Mouse (Mus musculus) MEL (cell line): ENCODE data around the gene Akap13. TPM values are rescaled to one million over a fixed set of nuclear protein-coding genes. Genes with fewer than 3 reads are reported as not detected.

Experiments used
- DNase-seq: peaks from one replicate; pipeline ENCODE4 v3.0.0; 2011; ENCODE audit warnings: low read depth, low spot score
- H3K27ac ChIP-seq: 2 replicates; pipeline ENCODE4 v1.5.1; 2012; ENCODE audit warnings: low read depth, mild to moderate bottlenecking, control low read depth, low read length, moderate library complexity; ENCODE audit not compliant: control insufficient read depth
- H3K27me3 ChIP-seq, 2 experiments: fragments of 150-350 bp in 1 of 2; sonication (generic) in 1 of 2; 2 replicates each; pipeline ENCODE4 v1.6.1; 2012; ENCODE audit warnings: low read length in 2 of 2, mild to moderate bottlenecking in 2 of 2, improper control_type of control experiment in 1 of 2, moderate library complexity in 1 of 2; ENCODE audit not compliant: insufficient read depth in 2 of 2, control insufficient read depth in 1 of 2
- H3K36me3 ChIP-seq, 2 experiments: 2 replicates each; pipeline ENCODE4 v1.6.1; 2012 to 2014; ENCODE audit warnings: low read length in 2 of 2, improper control_type of control experiment in 1 of 2, inconsistent platforms in 1 of 2, mild to moderate bottlenecking in 1 of 2; ENCODE audit not compliant: insufficient read depth in 2 of 2, control insufficient read depth in 1 of 2
- H3K4me1 ChIP-seq, 2 experiments: fragments of 150-350 bp in 1 of 2; sonication (generic) in 1 of 2; 2 replicates each; pipeline ENCODE4 v1.6.1; 2012; ENCODE audit warnings: low read length in 2 of 2, improper control_type of control experiment in 1 of 2, mild to moderate bottlenecking in 1 of 2; ENCODE audit not compliant: insufficient read depth in 2 of 2, control insufficient read depth in 1 of 2
- H3K4me3 ChIP-seq, 2 experiments: fragments of 150-350 bp in 1 of 2; sonication (generic) in 1 of 2; 2 replicates each; pipeline ENCODE4 v1.5.1; 2012; ENCODE audit warnings: low read depth in 2 of 2, low read length in 2 of 2, mild to moderate bottlenecking in 2 of 2, moderate library complexity in 2 of 2, control low read depth in 1 of 2, improper control_type of control experiment in 1 of 2; ENCODE audit not compliant: control insufficient read depth in 1 of 2, insufficient read depth in 1 of 2
- H3K79me2 ChIP-seq: 2 replicates; pipeline ENCODE4 v1.6.1; 2012; ENCODE audit warnings: mild to moderate bottlenecking, low read length, moderate library complexity; ENCODE audit not compliant: control insufficient read depth, poor library complexity, insufficient read depth
- H3K9ac ChIP-seq: 2 replicates; pipeline ENCODE4 v1.6.1; 2012; ENCODE audit warnings: low read depth, mild to moderate bottlenecking, control low read depth, low read length, moderate library complexity; ENCODE audit not compliant: control insufficient read depth, poor library complexity, severe bottlenecking
- H3K9me3 ChIP-seq: fragments of 150-350 bp; sonication (generic); replicated peaks from 2 replicates; pipeline ENCODE4 v1.6.1; 2012; ENCODE audit warnings: mild to moderate bottlenecking, low read length, improper control_type of control experiment, moderate library complexity; ENCODE audit not compliant: insufficient read depth
- CHD1 ChIP-seq: IDR thresholded peaks from 2 replicates; pipeline ENCODE4 v1.6.1; 2012; ENCODE audit warnings: low read depth, mild to moderate bottlenecking, inconsistent platforms, low read length, improper control_type of control experiment
- CHD2 ChIP-seq: IDR thresholded peaks from 2 replicates; pipeline ENCODE4 v1.6.1; 2011; ENCODE audit warnings: low read length, improper control_type of control experiment
- E2F4 ChIP-seq: IDR thresholded peaks from 2 replicates; pipeline ENCODE4 v1.6.1; 2011; ENCODE audit warnings: low read depth, low read length, improper control_type of control experiment, borderline replicate concordance
- EP300 ChIP-seq, 2 experiments: IDR thresholded peaks; 2 replicates each; pipeline ENCODE4 v1.6.1; 2011; ENCODE audit warnings: improper control_type of control experiment in 2 of 2, low read length in 2 of 2, low read depth in 1 of 2, mild to moderate bottlenecking in 1 of 2
- ETS1 ChIP-seq: IDR thresholded peaks from 2 replicates; pipeline ENCODE4 v1.6.1; 2012; ENCODE audit warnings: low read depth, mild to moderate bottlenecking, inconsistent platforms, low read length, improper control_type of control experiment, moderate library complexity
- GABPA ChIP-seq: IDR thresholded peaks from 2 replicates; pipeline ENCODE4 v1.6.1; 2012; ENCODE audit warnings: low read depth, mild to moderate bottlenecking, inconsistent platforms, low read length, improper control_type of control experiment, moderate library complexity
- HCFC1 ChIP-seq: IDR thresholded peaks from 2 replicates; pipeline ENCODE4 v1.6.1; 2012; ENCODE audit warnings: low read depth, mild to moderate bottlenecking, inconsistent platforms, low read length, improper control_type of control experiment, moderate library complexity
- JUND ChIP-seq: IDR thresholded peaks from 2 replicates; pipeline ENCODE4 v1.6.1; 2011; ENCODE audit warnings: low read depth, mild to moderate bottlenecking, improper control_type of control experiment, low read length
- KAT2A ChIP-seq: conservative IDR thresholded peaks from 2 replicates; pipeline ENCODE4 v1.6.1; 2012; ENCODE audit warnings: low read depth, low read length, improper control_type of control experiment, inconsistent platforms
- MAFK ChIP-seq: IDR thresholded peaks from 2 replicates; pipeline ENCODE4 v1.6.1; 2011; ENCODE audit warnings: low read depth, mild to moderate bottlenecking, low read length, improper control_type of control experiment, borderline replicate concordance
- MEF2A ChIP-seq: IDR thresholded peaks from 2 replicates; pipeline ENCODE4 v1.6.1; 2014; ENCODE audit warnings: low read depth, mild to moderate bottlenecking, inconsistent platforms, low read length, improper control_type of control experiment; ENCODE audit not compliant: poor library complexity, insufficient replicate concordance, severe bottlenecking; ENCODE audit errors: extremely low read depth
- NELFE ChIP-seq: IDR thresholded peaks from 2 replicates; pipeline ENCODE4 v1.6.1; 2011; ENCODE audit warnings: low read depth, low read length, improper control_type of control experiment
- POLR2A ChIP-seq, 2 experiments: IDR thresholded peaks; 2 replicates each; pipeline ENCODE4 v1.6.1; 2011 to 2012; ENCODE audit warnings: low read length in 2 of 2, mild to moderate bottlenecking in 2 of 2, control low read depth in 1 of 2, improper control_type of control experiment in 1 of 2, low read depth in 1 of 2, moderate library complexity in 1 of 2; ENCODE audit not compliant: control insufficient read depth in 1 of 2, insufficient read depth in 1 of 2, poor library complexity in 1 of 2
- POLR2AphosphoS2 ChIP-seq: IDR thresholded peaks from 2 replicates; pipeline ENCODE4 v1.6.1; 2011; ENCODE audit warnings: low read length, improper control_type of control experiment
- POLR2AphosphoS5 ChIP-seq: IDR thresholded peaks from 2 replicates; pipeline ENCODE4 v1.6.1; 2012; ENCODE audit warnings: low read depth, borderline replicate concordance, mild to moderate bottlenecking, inconsistent platforms, low read length, moderate library complexity, mixed read lengths
- RAD21 ChIP-seq: IDR thresholded peaks from 2 replicates; pipeline ENCODE4 v1.6.1; 2011; ENCODE audit warnings: mild to moderate bottlenecking, low read depth, low read length, improper control_type of control experiment
- SIN3A ChIP-seq: IDR thresholded peaks from 2 replicates; pipeline ENCODE4 v1.6.1; 2012; ENCODE audit warnings: low read length, improper control_type of control experiment, inconsistent platforms
- SMC3 ChIP-seq: IDR thresholded peaks from 2 replicates; pipeline ENCODE4 v1.6.1; 2011; ENCODE audit warnings: low read depth, low read length, improper control_type of control experiment
- TBP ChIP-seq: IDR thresholded peaks from 2 replicates; pipeline ENCODE4 v1.8.0; 2011; ENCODE audit warnings: low read depth, low read length, improper control_type of control experiment
- USF1 ChIP-seq: IDR thresholded peaks from 2 replicates; pipeline ENCODE4 v1.6.1; 2014; ENCODE audit warnings: low read depth, mild to moderate bottlenecking, inconsistent platforms, low read length, improper control_type of control experiment, moderate library complexity
- ZC3H11A ChIP-seq: IDR thresholded peaks from 2 replicates; pipeline ENCODE4 v1.6.1; 2012; ENCODE audit warnings: low read depth, mild to moderate bottlenecking, inconsistent platforms, low read length, improper control_type of control experiment
- polyA plus RNA-seq, 2 experiments: library from polyadenylated mRNA; stranded (reverse) in 1 of 2; unstranded in 1 of 2; fragments of >175 nt in 1 of 2; fragments of >200 nt in 1 of 2; gene quantifications; 2 replicates each; pipeline versions ENCODE4 v1.2.1 to v1.2.4; 2012; ENCODE audit warnings: low replicate concordance in 2 of 2, low read depth in 1 of 2; ENCODE audit not compliant: insufficient read length in 2 of 2, insufficient read depth in 1 of 2, missing spikeins in 1 of 2
- total RNA-seq: library from RNA; depleted of rRNA; stranded (reverse); fragments of 300-350 nt; gene quantifications from 2 replicates; pipeline ENCODE4 v1.2.3, GENCODE M21; 2012

Akap13 gene
- total and polyA plus RNA-seq, 3 experiments, result 4.1 to 4.5 TPM; not detected in 1

DNA sequence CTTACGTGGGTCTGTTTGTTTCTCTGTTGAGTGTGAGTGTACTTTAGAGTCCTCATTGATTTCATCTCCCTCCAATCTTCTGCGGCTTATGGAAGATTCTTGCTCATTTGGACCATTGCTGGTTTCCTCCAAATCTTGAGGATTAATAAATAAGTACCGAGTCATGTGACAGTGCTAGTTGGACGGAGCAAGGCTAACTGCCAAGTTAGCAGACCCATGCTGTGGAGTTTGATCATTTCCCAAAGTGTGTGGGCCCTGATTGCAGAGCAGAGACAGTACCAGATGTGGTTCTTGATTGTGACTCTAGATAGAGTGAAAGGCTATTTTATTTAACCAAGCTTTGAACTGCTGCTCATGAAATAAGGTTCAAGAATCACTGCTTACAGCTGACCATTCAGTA lies 73.4 kb downstream of the Akap13 start:
- no peak for TF ChIP-seq CHD2
- TF ChIP-seq GABPA, result no peak
- no peak for TF ChIP-seq POLR2A (IDR thresholded peaks at IDR 0.05; ENCODE audit: control insufficient read depth in 1 of 2, insufficient read depth in 1 of 2, low read depth in 1 of 2, low read length in 2 of 2, poor library complexity in 1 of 2)
- TF ChIP-seq, all 39 proteins: peak for 0
- no peaks in the 10 kb centered on the region for H3K9me3 ChIP-seq

GRCm38 (mm10) chr7:75529857-75530437 lies 74.6 kb downstream of the Akap13 start:
- Histone ChIP-seq H3K9ac (no peak overlapping the region), H3K79me2 (no peaks in the 10 kb centered on the region), H3K27ac (no peak overlapping the region), H3K4me1 (peaks cover 0 to 2% of the 10 kb centered on the region in 2 experiments; a peak in 1 of 4 replicates), H3K9me3 (no peaks in the 10 kb centered on the region), H3K4me3 (no peak overlapping the region), H3K36me3 (peaks cover 0 to 3% of the 10 kb centered on the region in 2 experiments; a peak in 2 of 4 replicates)
- DNase-seq, result no peak
- no peak for TF ChIP-seq ZC3H11A
- TF ChIP-seq ETS1, result no peak
- no peak for TF ChIP-seq GABPA
- no peak for TF ChIP-seq USF1
- TF ChIP-seq TBP, result no peak
- no peak for TF ChIP-seq NELFE
- no peak for TF ChIP-seq RAD21
- TF ChIP-seq E2F4, result no peak
- TF ChIP-seq POLR2A (IDR thresholded peaks at IDR 0.05; ENCODE audit: control insufficient read depth in 1 of 2, insufficient read depth in 1 of 2, low read depth in 1 of 2, low read length in 2 of 2, poor library complexity in 1 of 2), result no peak
- no peak for TF ChIP-seq HCFC1
- no peak for TF ChIP-seq MEF2A
- TF ChIP-seq SIN3A, result no peak
- TF ChIP-seq MAFK, result no peak
- TF ChIP-seq JUND, result no peak
- TF ChIP-seq KAT2A, result no peak
- no peak for TF ChIP-seq CHD1
- no peak for TF ChIP-seq SMC3
- no peak for TF ChIP-seq POLR2AphosphoS5
- no peak for TF ChIP-seq EP300 (IDR thresholded peaks at IDR 0.05; ENCODE audit: low read depth in 1 of 2, low read length in 2 of 2)
- no peak for TF ChIP-seq POLR2AphosphoS2
- TF ChIP-seq, all 39 proteins: peak for 0
- no peaks in the 10 kb centered on the region for H3K27me3 ChIP-seq

More for the DNA sequence above, 73.4 kb downstream of the Akap13 start:
- DNase-seq, result no peak
- Histone ChIP-seq H3K9ac (no peak overlapping the region), H3K27ac (no peak overlapping the region), H3K36me3 (peaks cover 0 to 7% of the 10 kb centered on the region in 2 experiments; a peak in 2 of 4 replicates), H3K4me1 (peaks cover 2 to 5% of the 10 kb centered on the region in 2 experiments; a peak in 2 of 4 replicates), H3K79me2 (no peaks in the 10 kb centered on the region), H3K4me3 (no peak overlapping the region), H3K27me3 (no peaks in the 10 kb centered on the region)
